Mouse (Mus musculus) midbrain, embryonic 12.5 days (tissue): ENCODE results near the gene Gfpt2. TPM values are rescaled to one million over a fixed set of nuclear protein-coding genes. Genes with fewer than 3 reads are reported as not detected.
"Not testable (repeated sequence)": the region's sequence is repeated elsewhere in the genome, so short reads cannot be mapped to it uniquely, and the experiment has no call there.

Source experiments
- ATAC-seq: fragments of 200-750 bp; cut with Nextera tagmentation; 2 replicates; pipeline ENCODE4 v1.8.0; 2017; ENCODE audit warnings: low read depth, moderate TSS enrichment, moderate library complexity; ENCODE audit not compliant: low FRiP score
- H3K27ac ChIP-seq: fragments of 300-500 bp; sonication (generic); replicated peaks from 2 replicates; pipeline ENCODE4 v1.5.1; 2016; ENCODE audit warnings: mild to moderate bottlenecking
- H3K27me3 ChIP-seq: fragments of 300-500 bp; sonication (generic); 2 replicates; pipeline ENCODE4 v1.6.1; 2016; ENCODE audit warnings: mild to moderate bottlenecking
- H3K36me3 ChIP-seq: fragments of 300-500 bp; sonication (generic); 2 replicates; pipeline ENCODE4 v1.6.1; 2016
- H3K4me1 ChIP-seq: fragments of 300-500 bp; sonication (generic); 2 replicates; pipeline ENCODE4 v1.6.1; 2016
- H3K4me2 ChIP-seq: fragments of 300-500 bp; sonication (generic); replicated peaks from 2 replicates; pipeline ENCODE4 v1.6.1; 2016; ENCODE audit warnings: mild to moderate bottlenecking, moderate library complexity
- H3K4me3 ChIP-seq: fragments of 300-500 bp; sonication (generic); 2 replicates; pipeline ENCODE4 v1.5.1; 2016; ENCODE audit warnings: mild to moderate bottlenecking
- H3K9ac ChIP-seq: fragments of 300-500 bp; sonication (generic); replicated peaks from 2 replicates; pipeline ENCODE4 v1.6.1; 2016; ENCODE audit warnings: mild to moderate bottlenecking, moderate library complexity
- H3K9me3 ChIP-seq: fragments of 300-500 bp; sonication (generic); 2 replicates; pipeline ENCODE4 v1.6.1; 2016; ENCODE audit warnings: mild to moderate bottlenecking
- WGBS: fragments of 180-500 bp; shearing (Covaris S2); methylation state at CpG from one replicate; pipeline ENCODE4 v1.1.7; 2016; 5-methylcytosine and 5-hydroxymethylcytosine counted together
- polyA plus RNA-seq: library from polyadenylated mRNA; unstranded; fragments of >200 nt; fragmentation: Nextera tagmentation; extraction: Ambion mirVana; gene quantifications from 2 replicates; pipeline ENCODE4 v1.2.1, GENCODE M21; 2016

The Gfpt2 gene
- polyA plus RNA-seq, 1 experiment from 2014 or later: 11.3 TPM

- no peak for ATAC-seq
- H3K36me3 ChIP-seq: no peaks in the 10 kb centered on the region
- H3K4me2 ChIP-seq: no peak overlapping the region
- H3K27ac ChIP-seq: no peak overlapping the region
- H3K9ac ChIP-seq: no peak overlapping the region
- no peaks in the 10 kb centered on the region for H3K4me1 ChIP-seq
- H3K4me3 ChIP-seq: no peak overlapping the region
- no peaks in the 10 kb centered on the region for H3K27me3 ChIP-seq
- WGBS: 83% methylated on average over 4 of the region's 4 CpGs
- no peaks in the 10 kb centered on the region for H3K9me3 ChIP-seq
Observed at GRCm38 (mm10) chr11:49801516-49801915, 7.5 kb downstream of the Gfpt2 start.

GRCm38 (mm10) chr11:49803801-49804200 is 9.8 kb downstream of the Gfpt2 start:
- Histone ChIP-seq H3K9me3 (no peaks in the 10 kb centered on the region), H3K36me3 (no peaks in the 10 kb centered on the region), H3K4me2 (no peak overlapping the region), H3K27me3 (no peaks in the 10 kb centered on the region), H3K4me3 (no peak overlapping the region), H3K4me1 (no peaks in the 10 kb centered on the region), H3K27ac (no peak overlapping the region), H3K9ac (no peak overlapping the region)
- no peak for ATAC-seq
- 90% methylated on average over 4 of the region's 4 CpGs for WGBS

- H3K27ac ChIP-seq: no peak overlapping the region
- H3K9me3 ChIP-seq: no peaks in the 10 kb centered on the region
- H3K36me3 ChIP-seq: no peaks in the 10 kb centered on the region
- no peak for ATAC-seq
- no peak overlapping the region for H3K9ac ChIP-seq
- no peaks in the 10 kb centered on the region for H3K4me1 ChIP-seq
- no peak overlapping the region for H3K4me3 ChIP-seq
- H3K4me2 ChIP-seq: no peak overlapping the region
- H3K27me3 ChIP-seq: no peaks in the 10 kb centered on the region
- 23% methylated on average over 3 of the region's 3 CpGs for WGBS
Observed at GRCm38 (mm10) chr11:49806218-49806617, 12.2 kb downstream of the Gfpt2 start.

- Histone ChIP-seq H3K9me3 (no peaks in the 10 kb centered on the region), H3K27ac (no peak overlapping the region), H3K4me2 (no peak overlapping the region), H3K9ac (no peak overlapping the region), H3K36me3 (no peaks in the 10 kb centered on the region; the same call in 1 of the 2 replicates), H3K4me3 (no peak overlapping the region), H3K4me1 (no peaks in the 10 kb centered on the region), H3K27me3 (no peaks in the 10 kb centered on the region)
- ATAC-seq: no peak
- 93% methylated on average over 9 of the region's 9 CpGs for WGBS
Observed at GRCm38 (mm10) chr11:49808946-49809345, 15.0 kb downstream of the Gfpt2 start.

- not testable (repeated sequence) for H3K4me3 ChIP-seq, H3K27ac ChIP-seq, H3K9ac ChIP-seq, ATAC-seq, H3K4me2 ChIP-seq, H3K36me3 ChIP-seq, H3K27me3 ChIP-seq, H3K4me1 ChIP-seq, H3K9me3 ChIP-seq
- 91% methylated on average over 7 of the region's 7 CpGs for WGBS
Observed at GRCm38 (mm10) chr11:49810696-49811095, 16.7 kb downstream of the Gfpt2 start.

GRCm38 (mm10) chr11:49811099-49811541 is 17.1 kb downstream of the Gfpt2 start:
- 91% methylated on average over 8 of the region's 8 CpGs for WGBS
- Histone ChIP-seq H3K9me3 (no peaks in the 10 kb centered on the region), H3K27ac (no peak overlapping the region), H3K27me3 (no peaks in the 10 kb centered on the region), H3K36me3 (no peaks in the 10 kb centered on the region; the same call in 1 of the 2 replicates), H3K4me3 (no peak overlapping the region), H3K4me2 (no peak overlapping the region), H3K9ac (no peak overlapping the region), H3K4me1 (no peaks in the 10 kb centered on the region)
- ATAC-seq: no peak

- H3K9ac ChIP-seq: no peak overlapping the region
- no peaks in the 10 kb centered on the region for H3K4me1 ChIP-seq
- WGBS: 89% methylated on average over 8 of the region's 8 CpGs
- no peaks in the 10 kb centered on the region for H3K9me3 ChIP-seq
- H3K27ac ChIP-seq: no peak overlapping the region
- no peak overlapping the region for H3K4me3 ChIP-seq
- ATAC-seq: no peak
- no peak overlapping the region for H3K4me2 ChIP-seq
- no peaks in the 10 kb centered on the region; the same call in 1 of the 2 replicates for H3K36me3 ChIP-seq
- no peaks in the 10 kb centered on the region for H3K27me3 ChIP-seq
Observed at GRCm38 (mm10) chr11:49811879-49812278, 17.9 kb downstream of the Gfpt2 start.

- Histone ChIP-seq H3K4me1 (no peaks in the 10 kb centered on the region), H3K9ac (no peak overlapping the region), H3K27me3 (no peaks in the 10 kb centered on the region), H3K4me2 (no peak overlapping the region), H3K4me3 (no peak overlapping the region), H3K36me3 (peaks cover 10% of the 10 kb centered on the region), H3K27ac (no peak overlapping the region), H3K9me3 (no peaks in the 10 kb centered on the region)
- 91% methylated on average over 15 of the region's 15 CpGs for WGBS
- no peak for ATAC-seq
Observed at GRCm38 (mm10) chr11:49818869-49819566, 25.0 kb downstream of the Gfpt2 start.

- H3K4me1 ChIP-seq: no peaks in the 10 kb centered on the region
- H3K4me3 ChIP-seq: no peak overlapping the region
- no peak overlapping the region for H3K4me2 ChIP-seq
- H3K27ac ChIP-seq: no peak overlapping the region
- H3K36me3 ChIP-seq: peaks cover 16% of the 10 kb centered on the region
- ATAC-seq: no peak
- WGBS: 84% methylated on average over 7 of the region's 7 CpGs
- H3K9ac ChIP-seq: no peak overlapping the region
- H3K27me3 ChIP-seq: no peaks in the 10 kb centered on the region
- H3K9me3 ChIP-seq: no peaks in the 10 kb centered on the region
Observed at GRCm38 (mm10) chr11:49819676-49820075, 25.7 kb downstream of the Gfpt2 start.

GRCm38 (mm10) chr11:49820928-49821327 is 26.9 kb downstream of the Gfpt2 start:
- no peak for ATAC-seq
- Histone ChIP-seq H3K27me3 (no peaks in the 10 kb centered on the region), H3K4me3 (no peak overlapping the region), H3K4me1 (no peaks in the 10 kb centered on the region), H3K4me2 (no peak overlapping the region), H3K9me3 (no peaks in the 10 kb centered on the region), H3K9ac (no peak overlapping the region), H3K36me3 (peaks cover 17% of the 10 kb centered on the region), H3K27ac (no peak overlapping the region)
- WGBS: 86% methylated on average over 2 of the region's 2 CpGs

GRCm38 (mm10) chr11:49821546-49821945 is 27.6 kb downstream of the Gfpt2 start:
- H3K27ac ChIP-seq: no peak overlapping the region
- H3K36me3 ChIP-seq: peaks cover 17% of the 10 kb centered on the region
- ATAC-seq: no peak
- no peaks in the 10 kb centered on the region for H3K4me1 ChIP-seq
- H3K4me3 ChIP-seq: no peak overlapping the region
- no peak overlapping the region for H3K4me2 ChIP-seq
- H3K9ac ChIP-seq: no peak overlapping the region
- 93% methylated on average over 2 of the region's 2 CpGs for WGBS
- H3K9me3 ChIP-seq: no peaks in the 10 kb centered on the region
- H3K27me3 ChIP-seq: no peaks in the 10 kb centered on the region

GRCm38 (mm10) chr11:49822337-49822736 is 28.4 kb downstream of the Gfpt2 start:
- WGBS: 87% methylated on average over 2 of the region's 2 CpGs
- peaks cover 17% of the 10 kb centered on the region for H3K36me3 ChIP-seq
- no peak overlapping the region for H3K4me3 ChIP-seq
- no peaks in the 10 kb centered on the region for H3K9me3 ChIP-seq
- no peak overlapping the region for H3K9ac ChIP-seq
- no peak overlapping the region for H3K27ac ChIP-seq
- H3K4me2 ChIP-seq: no peak overlapping the region
- no peaks in the 10 kb centered on the region for H3K4me1 ChIP-seq
- ATAC-seq: no peak
- H3K27me3 ChIP-seq: no peaks in the 10 kb centered on the region

GRCm38 (mm10) chr11:49824896-49825295 is 30.9 kb downstream of the Gfpt2 start:
- WGBS: 48% methylated on average over 2 of the region's 2 CpGs
- ATAC-seq: no peak
- no peak overlapping the region for H3K27ac ChIP-seq
- H3K4me2 ChIP-seq: no peak overlapping the region
- no peaks in the 10 kb centered on the region for H3K27me3 ChIP-seq
- no peaks in the 10 kb centered on the region for H3K4me1 ChIP-seq
- no peak overlapping the region for H3K9ac ChIP-seq
- H3K36me3 ChIP-seq: peaks cover 15% of the 10 kb centered on the region
- H3K9me3 ChIP-seq: no peaks in the 10 kb centered on the region
- H3K4me3 ChIP-seq: no peak overlapping the region
